Mouse (Mus musculus): ENCODE measurements around the gene Lpcat2b.
"Not testable (repeated sequence)": the region's sequence is repeated elsewhere in the genome, so short reads cannot be mapped to it uniquely, and the experiment has no call there.

The Lpcat2b gene

DNA sequence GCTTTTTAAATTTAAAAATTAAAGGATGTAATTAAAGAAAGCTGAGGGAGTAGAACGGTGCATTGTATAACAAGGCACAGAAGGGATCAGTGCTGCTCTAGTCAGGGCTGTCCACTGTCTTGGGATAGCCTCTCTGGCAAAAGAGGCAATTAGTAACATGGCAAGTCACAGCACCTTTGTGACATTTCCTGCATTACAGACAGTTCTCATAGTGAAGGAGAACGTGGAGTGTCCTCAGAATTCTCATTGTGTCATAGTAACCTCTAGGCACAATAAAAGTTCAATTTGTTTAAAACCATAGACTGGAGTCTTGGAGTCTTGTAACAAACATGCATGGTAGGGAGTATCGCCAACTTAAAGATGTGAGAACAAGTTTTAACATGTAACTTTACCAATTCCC is at the start of gene Lpcat2b:
Gene Lpcat2b (plus strand): TSS at position 301 of the 400 bp plus-strand sequence.
- DNase-seq: no peak

DNA sequence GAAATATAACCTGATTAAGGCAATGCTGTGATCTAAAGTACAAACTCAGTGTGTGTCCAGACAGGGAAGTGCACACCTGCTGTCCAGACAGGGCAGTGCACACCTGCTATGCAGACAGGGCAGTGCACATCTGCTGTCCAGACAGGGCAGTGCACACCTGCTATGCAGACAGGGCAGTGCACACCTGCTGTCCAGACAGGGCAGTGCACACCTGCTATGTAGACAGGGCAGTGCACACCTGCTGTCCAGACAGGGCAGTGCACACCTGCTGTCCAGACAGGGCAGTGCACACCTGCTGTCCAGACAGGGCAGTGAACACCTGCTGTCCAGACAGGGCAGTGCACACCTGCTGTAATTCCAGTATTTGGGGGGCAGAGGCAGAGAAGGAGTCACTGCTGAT is 44.9 kb upstream of the Lpcat2b start:
- DNase-seq: not testable (repeated sequence)

DNA sequence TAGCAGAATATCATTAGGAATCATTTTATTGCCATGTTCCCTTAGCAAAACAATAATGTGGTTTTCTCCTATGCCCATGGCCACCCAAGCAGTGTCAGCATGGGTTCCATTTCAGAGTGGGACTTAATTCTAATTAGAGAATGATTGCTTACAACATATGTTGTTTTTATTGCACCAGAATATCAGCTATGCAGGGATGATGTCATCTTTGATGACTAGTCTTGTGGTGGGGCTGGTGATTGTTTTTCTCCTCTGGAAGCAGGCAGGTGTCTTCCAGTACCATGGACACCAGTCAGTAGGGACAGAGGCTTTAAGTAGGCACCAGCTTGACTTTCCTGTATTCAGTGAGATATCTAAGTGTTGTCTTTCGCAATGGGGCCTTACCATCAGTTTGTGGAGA is 43.6 kb upstream of the Lpcat2b start:
- DNase-seq: no peak

DNA sequence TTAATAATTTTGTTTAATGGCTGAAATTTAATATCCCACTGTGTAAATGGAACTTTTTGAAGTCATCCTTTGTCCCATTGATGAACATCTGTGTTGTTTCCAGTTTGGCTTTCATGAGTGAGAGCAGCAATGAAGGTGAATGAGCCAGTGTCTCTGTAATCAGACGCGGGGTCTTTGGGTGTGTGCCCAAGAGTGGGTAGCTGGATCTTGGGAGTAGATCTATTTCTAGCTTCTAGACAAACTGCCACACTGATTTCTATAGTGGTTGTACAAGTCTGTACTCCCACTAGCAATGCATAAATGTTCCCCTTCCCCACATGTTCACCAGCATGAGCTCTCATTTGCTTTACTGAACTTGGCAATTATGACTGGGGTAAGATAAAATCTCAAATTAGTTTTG is 42.0 kb upstream of the Lpcat2b start:
- no peak for DNase-seq

DNA sequence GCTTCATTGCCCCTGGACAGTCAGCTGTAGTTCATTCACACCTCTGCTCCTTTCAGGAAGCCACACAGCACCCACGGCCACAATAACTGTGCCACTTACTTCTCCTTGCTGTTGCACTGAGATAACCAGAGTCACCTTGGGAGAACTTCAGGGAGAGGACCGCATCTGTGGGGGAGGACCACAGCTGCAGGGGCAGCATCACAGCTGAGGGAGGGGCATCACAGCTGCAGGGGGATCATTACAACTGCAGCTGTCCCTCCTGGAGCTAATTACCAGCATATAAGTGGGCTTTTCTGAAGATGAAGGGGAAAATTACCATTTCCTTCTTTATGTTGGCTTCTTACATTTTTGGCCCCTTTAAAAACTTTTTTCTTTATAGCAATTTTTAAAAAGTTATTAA is 36.9 kb upstream of the Lpcat2b start:
- no peak for DNase-seq

DNA sequence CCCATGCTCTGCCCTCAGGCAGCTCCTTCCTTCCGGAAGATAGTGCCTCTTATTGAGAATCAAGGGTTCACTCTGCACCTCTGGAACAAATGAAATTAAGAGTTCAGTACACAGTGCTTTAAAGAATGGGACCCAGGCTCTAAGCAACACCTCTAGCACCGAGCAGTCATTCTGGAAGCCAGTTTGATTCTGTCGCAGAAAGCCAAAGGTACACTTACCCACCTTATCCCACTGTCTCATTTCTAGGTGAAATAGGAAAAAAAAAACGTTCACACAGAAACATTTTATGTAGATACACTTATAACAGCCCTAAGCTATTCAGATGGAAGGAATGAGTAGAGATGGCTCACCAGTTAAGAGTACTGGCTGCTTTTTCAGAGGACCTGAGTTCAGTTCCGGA is 28.9 kb upstream of the Lpcat2b start, which contains the start of gene Ephx4:
Gene Ephx4 (plus strand): TSS at position 301 of the 400 bp plus-strand sequence.
- DNase-seq: no peak

DNA sequence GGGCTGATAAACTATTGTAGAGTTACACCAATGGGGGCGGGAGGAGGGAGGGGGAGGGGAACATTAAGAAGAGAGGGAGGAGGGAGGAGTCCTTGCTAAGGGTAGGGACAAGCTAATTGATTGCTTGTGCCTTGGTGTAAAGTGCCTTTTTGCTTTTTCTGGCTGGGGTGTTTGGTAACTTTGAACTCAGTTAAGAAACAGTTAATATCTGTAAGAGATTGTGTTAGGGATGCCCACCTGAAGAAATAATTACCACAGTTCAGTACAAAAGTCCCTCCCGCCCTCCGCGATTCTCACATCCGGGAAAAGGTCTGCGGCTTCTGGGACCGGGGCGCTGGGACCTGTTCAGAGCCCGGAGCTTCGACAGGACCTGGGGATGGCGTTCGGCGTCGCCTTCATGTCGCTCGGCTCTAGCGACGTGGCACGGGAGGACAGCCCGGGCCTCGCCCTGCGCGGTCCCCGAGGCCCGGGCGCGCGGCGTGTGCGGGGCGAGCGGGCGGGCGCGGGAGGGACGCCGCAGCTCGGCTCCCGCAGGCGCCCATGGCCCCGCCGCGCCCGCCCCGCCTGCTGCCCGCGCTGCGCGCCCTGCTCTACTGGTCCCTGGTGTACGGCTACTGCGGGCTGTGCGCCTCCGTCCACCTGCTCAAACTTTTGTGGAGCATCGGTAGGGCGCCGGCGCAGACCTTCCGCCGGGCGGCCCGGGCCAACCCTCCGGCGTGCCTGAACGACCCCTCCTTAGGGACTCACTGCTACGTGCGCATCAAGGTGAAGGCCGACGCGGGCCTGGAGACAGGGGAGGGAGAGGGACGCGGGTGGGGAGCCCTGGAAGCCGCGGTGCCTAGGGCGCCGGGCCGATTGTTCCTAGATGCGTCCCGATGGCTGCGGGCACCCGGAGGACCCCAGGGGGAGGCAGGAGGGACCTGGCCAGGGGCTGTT is 28.1 kb upstream of the Lpcat2b start:
- no peak for DNase-seq

DNA sequence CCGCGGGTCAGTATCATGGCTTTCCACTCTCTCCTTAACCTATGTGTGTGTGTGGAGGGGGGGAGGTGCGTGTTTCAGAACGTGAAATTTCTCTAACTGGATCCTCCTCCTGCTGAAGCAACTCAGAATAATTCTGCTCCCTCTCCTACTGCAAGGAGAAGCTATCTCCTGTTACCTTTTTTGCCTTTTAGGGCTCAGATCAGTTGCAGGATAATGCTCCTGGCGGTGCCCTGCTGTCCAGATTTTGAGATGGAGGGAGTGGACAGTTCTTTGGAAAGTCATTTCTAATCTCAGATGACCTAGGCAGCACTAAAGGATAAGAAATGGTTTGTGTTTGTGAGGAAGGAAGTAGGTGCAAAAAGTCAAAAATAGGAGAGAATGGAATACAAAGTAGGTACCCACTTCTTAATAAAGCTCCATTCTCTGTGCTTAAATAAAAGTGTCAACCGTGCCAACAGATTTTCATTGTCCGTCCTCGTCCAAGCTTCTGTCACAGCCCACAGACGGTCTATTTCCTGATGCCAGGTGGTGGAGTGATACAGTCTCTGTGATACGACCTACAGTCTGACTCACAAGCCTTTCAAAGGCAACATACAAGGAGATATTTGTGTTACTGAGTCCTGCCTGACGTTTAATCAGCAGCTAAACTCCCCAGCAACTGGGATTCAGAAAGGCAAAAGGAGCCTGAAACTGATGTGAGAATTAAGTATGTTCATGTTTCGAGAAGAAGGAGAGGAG is 27.2 kb upstream of the Lpcat2b start:
- no peak for DNase-seq

DNA sequence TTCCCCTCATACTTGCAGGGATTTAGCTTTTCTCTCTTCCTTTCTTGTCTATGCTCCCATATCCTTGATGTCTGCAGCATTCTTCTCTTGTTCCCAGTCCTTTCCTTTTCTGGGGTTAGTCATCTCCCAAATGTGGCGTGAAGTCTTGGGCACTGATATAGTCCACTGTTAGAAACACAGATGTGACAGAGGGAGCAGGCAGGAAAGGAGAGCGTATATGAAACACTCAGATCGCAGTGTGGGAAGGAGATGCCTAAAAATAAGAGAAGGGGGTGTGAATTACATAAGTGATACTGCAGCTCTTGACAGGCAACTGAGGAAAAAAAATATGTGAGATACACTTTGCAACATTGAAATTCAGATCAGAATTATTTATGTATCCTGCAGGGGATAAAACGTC is 26.0 kb upstream of the Lpcat2b start:
- no peak for DNase-seq

DNA sequence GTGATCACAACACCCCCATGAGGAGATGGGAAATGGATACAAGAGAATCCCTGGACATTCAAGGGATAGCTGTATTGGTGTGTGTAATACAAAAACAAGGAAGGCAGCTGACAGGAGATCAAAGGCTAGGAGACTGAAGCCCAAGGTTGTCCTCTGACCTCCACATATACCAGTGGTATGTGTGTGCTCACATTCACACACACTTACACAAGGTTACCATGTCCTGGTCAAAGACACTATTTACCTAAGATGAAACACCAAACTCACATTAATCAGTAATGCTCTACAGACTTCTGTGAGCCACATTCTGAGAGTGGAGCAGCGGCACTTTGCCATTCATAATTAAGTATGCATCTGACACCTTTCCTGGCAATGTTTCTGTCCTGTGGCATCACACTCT is 21.0 kb upstream of the Lpcat2b start:
- no peak for DNase-seq

DNA sequence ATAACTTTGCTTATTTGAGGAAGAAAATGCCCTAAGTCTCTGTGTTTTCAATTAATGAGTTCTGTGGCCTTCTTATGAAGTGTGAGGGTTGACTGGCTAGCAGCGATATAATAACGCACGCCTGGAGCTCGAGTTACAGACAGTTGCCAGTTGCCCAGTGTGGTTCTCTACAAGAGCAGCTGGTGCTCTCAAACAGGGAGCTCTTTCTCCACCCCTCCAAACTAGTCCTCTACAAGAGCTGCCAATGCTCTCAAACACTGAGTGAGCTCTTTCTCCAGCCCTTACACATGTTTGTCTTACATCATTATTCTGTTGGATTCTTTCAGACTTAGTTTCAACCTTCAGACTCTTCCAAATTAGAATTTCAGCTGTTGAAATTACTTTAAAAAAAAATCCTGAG is 20.0 kb upstream of the Lpcat2b start:
- no peak for DNase-seq

DNA sequence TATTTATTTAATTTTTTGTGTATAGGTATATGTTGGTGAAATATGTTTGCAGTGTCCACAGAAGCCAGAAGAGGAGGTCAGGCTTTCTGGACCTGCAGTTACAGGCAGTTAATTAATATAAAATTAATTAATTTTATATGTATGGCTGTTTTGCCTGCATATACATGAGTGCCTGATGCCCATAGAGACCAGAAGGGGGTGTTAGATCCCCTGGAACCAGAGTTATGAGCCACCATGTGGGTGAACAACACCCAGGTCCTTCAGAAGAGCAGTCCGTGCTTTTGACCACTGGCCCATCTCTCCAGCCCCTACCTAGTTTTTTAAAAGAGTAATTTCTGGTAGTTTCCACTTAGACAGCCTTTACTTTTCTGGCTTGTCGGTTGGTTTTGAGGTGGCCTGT is 19.1 kb upstream of the Lpcat2b start:
- no peak for DNase-seq

DNA sequence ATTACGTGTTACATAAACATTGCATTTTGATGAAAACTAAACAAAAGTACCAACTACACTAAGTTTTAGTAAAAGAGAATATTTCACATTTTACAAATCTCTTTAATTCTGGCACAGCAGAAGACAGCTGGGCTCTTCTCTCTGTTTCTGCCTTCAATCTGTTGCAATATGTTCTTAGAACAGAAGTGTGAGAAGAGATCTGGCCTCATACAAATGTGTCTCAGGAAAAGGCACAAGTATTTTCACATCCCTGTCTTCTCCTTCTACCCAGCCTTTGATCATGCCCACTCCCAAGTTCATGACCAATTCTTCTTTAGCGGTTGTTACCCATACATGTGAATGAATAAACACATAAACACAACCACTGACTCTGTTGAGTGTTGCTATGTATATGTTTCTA is 16.3 kb upstream of the Lpcat2b start:
- DNase-seq: no peak

DNA sequence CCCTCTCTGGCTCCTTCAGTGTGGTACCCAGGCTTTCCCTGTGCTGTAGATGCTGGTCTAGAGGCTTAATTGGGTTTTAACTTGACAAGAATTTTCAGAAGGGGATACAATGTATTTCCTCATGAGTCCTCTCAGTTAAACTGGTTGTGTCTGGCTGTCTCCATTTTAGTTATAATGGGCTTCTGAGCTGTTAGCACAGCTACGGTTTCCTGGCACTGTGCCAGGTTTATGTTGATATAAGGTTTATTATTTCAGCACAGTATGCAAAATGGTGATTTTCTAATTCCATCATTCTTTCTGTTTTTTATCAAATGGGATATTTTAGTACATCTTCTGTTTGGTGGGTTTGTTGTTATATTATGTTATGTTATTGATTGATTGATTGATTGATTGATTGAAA is 9.7 kb upstream of the Lpcat2b start:
- DNase-seq: no peak

DNA sequence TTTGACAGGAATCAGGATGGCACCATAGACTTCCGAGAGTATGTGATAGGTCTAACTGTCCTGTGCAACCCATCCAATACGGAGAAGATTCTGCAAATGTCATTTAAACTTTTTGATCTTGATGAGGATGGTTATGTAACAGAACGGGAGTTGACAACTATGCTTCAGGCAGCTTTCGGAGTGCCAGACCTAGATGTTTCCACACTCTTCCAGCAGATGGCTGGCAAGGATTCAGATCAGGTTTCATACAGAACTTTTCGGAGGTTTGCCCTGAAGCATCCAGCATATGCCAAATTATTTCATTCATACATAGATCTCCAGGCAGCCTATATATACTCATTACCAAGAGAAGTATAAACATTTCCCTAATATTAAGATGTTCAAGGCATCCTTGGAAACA is 2.7 kb downstream of the Lpcat2b start:
- no peak for DNase-seq

DNA sequence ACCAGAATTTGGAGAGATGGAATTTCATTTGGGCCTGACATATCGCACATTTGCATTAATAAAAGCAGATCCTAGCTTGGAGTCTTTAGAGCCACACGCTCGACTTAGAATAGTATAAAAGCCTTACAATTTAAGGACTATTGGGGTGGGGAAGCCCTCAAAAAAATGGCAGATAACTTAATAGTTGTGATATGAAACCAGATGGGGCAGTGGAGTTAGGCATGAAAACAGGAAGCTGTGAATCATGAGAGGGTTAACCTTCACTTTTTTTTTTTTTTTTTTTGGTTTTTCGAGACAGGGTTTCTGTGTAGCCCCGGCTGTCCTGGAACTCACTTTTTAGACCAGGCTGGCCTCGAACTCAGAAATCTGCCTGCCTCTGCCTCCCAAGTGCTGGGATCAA is 4.8 kb downstream of the Lpcat2b start:
- DNase-seq: no peak

DNA sequence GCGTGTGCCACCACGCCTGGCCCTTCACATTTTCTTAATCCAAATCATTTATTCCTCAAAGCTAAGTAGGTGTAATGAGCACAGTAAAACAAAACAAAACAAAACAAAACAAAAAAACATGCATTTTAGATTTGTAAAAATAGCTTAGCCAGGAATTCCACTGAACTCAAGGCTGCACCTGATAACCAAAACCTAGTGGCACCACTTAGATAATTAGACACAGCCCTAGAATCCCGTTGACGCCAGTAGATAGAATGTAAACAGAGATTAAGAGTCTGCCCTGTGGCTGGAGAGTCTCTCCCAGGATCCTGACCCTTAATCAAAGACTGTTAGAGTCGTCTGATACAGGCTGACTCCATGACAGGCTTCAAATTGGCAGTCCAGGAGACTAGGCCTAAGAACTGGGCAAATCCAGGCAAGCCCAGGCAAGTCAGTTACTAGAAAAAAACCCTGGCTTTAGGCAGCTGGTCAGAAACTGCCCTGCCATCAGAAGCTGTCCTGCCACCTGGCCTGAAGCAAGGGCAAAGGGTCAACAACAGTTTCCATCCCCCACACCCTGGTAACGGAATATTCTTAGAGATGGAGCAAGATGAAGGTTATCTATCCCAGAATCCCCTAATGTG is 5.3 kb downstream of the Lpcat2b start:
- peak; percentile 8 for DNase-seq

DNA sequence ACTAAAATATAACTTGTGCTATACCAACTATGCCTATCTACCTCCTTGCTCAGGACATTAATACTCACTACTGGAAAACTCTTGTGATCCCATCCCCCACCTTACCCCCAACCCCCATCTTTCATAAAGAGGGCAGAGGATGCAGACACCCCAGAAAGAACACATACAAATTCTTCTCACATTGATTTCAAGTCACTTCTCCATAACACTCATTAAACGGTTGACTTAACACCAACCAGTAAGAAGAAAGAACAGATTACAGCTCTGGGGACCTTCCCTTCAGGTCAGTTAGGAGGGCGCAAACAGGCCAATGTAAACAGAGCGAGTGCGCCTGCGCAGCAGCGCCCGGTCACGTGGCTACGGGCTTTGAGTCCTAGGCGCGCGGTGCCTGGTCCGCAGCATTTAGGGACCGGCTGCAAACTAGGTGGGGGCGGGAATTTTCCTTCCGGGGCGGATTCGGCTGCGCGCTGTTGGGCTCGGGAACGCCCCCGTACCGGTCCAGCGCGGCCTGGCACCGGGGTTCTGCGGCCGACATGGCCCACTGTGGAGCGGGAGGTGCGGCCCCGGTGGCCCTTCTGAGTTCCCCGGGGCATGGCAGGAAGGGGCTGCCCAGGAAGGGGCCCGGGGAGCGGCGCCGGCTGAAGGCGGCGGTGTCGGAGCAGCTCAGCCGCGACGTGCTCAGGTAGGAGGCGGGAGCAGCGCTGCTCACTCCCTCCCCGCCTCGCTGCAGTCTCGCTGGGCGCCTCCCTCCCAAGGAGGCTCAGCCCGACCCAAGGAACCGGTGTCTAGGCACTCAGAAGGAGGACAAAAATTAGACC is 6.3 kb downstream of the Lpcat2b start, which contains the start of gene Btbd8:
Gene Btbd8 (plus strand): TSS at position 534 of the 818 bp plus-strand sequence.
- peak; percentile 96 for DNase-seq

DNA sequence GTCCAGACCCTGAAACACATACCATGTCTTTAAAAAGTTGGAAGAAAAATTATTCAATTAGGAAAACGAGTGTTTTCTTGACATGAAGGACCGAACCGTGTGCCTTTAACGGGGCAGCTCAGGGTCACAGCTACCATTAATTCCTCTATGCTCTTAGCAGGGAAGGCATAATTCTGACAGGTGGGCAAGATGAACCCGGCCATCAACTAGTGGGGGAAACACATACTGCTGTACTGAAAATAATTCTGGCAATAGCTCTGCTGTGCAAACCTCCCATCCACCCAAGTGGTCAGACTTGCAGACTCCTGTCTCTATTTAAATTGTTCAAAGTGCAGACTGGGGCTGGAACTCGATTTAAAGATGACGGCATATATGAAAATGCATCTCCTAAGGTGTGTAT is 7.0 kb downstream of the Lpcat2b start:
- DNase-seq: no peak

DNA sequence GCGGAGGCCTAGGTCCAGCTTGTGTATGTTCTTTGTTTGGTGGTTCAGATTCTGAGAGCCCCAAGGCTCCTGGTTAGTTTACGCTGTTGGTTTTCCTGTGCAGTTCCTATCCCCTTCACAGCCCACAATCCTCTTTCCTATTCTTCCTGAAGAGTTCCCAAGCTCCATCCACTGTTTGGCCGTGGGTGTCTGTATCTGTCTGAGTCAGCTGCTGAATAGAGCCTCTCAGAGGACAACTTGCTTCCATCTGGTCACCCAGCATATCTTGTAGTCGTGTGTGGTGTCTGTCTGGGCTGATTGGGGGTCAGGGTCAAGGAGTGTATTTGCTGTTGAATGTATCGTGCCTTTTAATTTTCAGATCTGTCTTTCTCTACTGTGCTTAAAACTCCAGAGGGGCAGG is 10.5 kb downstream of the Lpcat2b start:
- DNase-seq: no peak

DNA sequence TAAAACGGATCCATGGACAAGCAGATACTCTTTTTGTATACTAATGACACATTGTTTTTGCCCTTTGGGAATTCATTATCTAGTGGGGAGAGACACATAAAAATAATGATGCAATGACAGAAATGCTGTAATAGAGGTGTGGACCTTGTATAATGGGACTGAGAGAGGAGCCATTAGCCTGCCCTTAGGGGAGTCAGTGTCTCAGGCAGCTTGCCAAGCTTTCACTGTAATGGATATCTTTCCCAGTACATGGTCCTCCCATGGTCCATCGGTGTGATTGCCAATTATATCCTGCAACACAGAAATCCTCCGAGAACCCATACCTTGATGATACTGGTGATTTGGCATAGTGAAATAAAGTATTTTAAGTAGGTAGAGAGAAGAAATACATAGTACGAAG is 12.9 kb downstream of the Lpcat2b start:
- no peak for DNase-seq

DNA sequence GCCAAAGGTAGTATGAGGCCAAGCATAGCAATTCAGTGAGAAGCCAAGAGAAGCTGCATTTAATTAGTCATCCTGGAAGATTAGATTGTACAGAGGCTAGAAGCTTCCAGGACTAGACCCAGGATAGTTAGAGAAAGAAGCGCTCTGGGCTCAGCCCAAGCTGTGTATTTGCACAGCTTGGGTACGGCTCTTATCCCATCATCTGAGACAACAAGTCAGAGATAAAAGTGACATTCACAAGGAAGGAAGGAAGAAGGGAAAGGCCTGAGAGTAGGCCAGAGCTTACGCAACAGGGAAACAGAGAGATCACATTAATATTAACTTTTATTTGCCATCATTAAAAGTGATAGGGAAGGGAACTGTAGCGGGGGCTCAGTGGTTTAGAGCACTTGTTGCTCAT is 16.6 kb downstream of the Lpcat2b start:
- no peak for DNase-seq

DNA sequence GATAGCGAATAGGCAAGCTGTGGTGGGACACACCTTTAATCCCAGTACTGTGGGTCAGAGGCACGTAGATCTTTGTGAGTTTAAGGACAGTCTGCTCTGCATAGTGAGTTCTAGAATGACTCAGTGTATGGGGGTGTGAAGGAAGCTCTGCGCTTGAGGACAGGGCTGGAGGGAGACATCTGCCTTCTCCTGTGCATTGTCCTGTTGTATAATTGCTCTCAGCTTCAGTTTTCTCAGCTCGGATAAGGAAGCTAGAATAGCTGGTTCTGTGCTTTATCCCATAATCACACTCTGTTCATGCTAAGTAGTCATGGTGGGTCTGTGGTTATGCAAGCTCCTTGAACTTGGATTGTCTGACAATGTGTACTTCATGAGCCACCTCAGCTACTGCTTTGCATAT is 17.4 kb downstream of the Lpcat2b start:
- DNase-seq: no peak
